Mouse (Mus musculus) ovary, postnatal 14 days (tissue): ENCODE data around the gene Cd68.
A peak's percentile ranks its signal among the peaks of the same experiment; 100 is the strongest.
"Not testable (repeated sequence)": the region's sequence is repeated elsewhere in the genome, so short reads cannot be mapped to it uniquely, and the experiment has no call there.

Experiments used
- DNase-seq: peaks from one replicate; pipeline ENCODE4 v3.0.0; 2022; ENCODE audit warnings: low spot score

Gene Cd68

DNA sequence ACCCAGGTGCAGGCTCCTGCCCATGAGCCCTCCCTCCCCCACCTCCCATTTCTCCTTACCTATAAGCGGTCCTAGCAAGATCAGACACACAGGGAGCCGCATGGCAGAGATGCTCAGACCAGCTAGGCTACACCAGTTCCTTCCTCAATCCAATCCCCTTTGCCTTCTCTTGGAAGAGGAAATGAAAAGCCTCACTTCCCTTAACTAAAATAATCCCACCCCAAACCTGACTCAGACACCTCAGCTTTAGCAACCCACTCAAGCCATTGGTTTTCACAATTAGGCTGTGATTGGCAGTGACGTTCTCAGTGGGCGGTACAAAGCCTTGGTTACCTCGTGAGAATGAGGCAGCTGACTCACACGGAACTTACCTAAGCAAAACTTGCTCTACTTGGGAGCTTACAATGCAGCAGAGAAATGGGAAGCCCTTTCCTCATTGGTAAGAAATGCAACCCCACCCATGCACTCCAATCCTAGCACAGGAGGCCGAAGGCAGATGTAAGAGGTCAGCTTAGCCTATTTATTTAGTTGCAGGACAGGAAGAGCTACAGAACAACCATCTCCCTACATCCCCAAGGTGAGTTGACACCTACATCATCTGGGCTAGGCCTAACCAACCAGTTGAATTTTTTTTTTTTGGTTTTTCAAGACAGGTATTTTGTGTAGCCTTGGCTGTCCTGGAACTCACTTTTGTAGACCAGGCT is at the start of gene Cd68:
Gene Cd68 (minus strand): TSS at position 193 of the 704 bp plus-strand sequence.
- DNase-seq, result no peak

DNA sequence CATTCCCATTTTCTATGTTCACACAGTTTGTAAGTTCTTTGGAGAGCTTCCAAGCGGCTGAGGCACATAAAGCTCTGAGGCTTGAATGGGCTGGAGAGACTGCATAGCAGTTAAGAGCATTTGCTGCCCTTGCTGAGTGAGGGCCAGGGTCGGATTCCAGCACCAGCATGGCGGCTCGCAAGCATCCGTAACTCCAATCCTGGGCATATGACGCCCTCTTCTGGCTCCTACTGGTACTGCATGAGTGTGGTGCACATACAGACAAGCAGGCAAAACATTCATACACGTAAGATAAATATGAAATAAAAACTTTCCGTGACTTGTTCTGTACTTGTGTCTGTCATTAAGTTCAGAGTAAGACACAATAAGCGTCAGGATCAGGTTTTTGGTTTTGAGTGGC is 49.5 kb upstream of the Cd68 start:
- no peak for DNase-seq

DNA sequence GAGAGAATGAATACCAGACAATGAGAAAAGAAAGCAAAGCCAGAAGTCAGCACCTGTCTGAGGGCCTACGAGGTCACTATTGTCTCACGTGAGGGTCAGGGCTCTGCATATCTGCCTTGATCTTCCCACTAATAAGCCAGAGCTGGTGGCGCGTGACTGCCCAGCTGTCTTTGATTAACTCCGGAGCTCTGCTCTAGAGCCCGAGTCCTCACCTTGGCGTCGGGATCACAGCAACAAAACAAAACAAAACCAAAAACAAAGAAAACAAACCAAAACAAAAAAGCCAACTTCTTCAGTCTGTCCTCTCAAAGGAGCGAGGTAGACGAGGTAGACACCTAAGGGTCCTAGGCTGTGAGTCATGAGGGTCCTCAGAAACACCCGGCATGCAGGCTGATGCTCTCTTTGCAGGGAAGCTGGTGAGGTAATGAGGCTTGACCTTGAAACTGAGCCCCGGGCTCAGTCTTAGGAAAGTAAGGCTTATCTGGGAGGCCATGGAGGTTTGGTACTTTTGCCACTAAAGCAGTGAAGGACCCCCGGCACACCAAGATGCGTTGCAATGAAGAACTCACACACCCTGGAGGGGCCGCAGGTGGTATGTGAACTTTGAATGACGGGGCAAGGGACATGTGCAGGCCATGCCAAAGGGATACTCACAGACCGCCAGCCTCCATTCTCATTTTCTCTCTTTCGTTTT is 48.8 kb upstream of the Cd68 start:
- DNase-seq, result no peak

DNA sequence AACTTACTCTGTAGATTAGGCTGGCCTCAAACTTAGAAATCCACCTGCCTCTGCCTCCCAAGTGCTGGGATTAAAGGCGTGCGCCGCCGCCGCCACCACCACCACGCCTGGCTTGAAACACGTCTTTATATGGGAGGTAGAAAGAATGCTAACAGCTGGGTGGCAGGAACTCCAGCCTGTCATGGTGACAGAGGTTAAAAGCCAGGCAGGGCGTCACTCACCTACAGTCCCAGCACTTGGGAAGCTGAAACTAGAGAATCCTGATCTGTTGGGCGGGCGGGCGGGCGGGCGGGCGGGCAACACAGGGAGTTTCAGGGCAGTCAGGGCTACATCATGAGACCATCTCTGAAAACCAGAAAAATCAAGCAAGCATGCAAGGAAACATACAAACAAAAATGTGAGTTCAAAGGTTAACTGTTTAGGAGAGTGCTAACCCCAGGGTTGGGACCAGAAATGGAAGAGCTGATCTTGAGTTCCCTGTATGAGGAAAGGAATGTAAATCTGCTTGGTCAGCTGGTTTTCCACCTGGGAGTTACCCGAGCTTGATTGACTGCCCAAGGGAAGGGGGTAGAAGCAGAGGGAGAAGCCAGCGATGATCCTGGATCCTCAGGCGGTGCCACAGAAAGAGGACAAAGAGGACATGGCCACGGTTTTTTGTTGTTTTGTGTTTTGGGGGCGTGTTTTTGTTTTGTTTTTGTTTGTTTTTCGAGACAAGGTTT is 47.2 kb upstream of the Cd68 start:
- DNase-seq, result no peak

DNA sequence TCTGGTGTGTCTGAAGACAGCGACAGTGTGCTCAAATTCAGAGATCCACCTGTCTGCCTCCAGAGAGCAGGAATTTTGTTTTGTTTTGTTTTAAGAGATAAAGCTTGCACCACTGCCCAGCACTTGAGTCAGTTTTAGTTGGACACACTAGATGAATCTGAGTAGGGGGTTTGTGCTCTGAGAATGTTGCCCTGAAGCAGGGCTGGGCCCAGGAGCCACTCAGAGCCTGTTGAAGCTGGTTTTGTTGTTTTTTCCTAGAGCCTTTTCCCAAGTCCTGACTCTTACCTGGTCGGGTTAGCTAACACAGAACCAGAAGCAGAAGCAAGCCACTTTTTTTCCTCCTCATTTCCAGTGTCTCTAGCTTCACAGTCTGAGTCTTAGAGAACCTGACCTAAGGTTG is 45.1 kb upstream of the Cd68 start:
- no peak for DNase-seq

DNA sequence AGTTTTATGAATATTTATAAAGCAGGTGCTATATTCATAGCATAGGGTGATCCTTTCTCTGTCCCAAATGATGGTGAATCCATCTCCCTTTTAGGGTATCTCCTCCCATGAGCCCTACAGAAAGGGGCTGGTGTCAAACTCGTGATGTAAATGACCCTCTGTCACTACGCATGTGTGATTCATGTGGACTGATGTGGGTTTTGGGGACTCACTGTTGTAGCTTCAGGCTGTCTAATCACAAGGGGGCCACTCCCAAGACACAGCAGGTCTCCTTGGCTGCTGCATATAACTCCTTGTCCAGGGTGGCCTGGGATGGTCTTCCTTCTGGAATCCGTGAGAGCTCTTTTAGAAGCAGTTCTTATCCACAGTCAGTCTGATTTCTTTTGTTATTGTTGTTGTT is 44.5 kb upstream of the Cd68 start:
- no peak for DNase-seq

DNA sequence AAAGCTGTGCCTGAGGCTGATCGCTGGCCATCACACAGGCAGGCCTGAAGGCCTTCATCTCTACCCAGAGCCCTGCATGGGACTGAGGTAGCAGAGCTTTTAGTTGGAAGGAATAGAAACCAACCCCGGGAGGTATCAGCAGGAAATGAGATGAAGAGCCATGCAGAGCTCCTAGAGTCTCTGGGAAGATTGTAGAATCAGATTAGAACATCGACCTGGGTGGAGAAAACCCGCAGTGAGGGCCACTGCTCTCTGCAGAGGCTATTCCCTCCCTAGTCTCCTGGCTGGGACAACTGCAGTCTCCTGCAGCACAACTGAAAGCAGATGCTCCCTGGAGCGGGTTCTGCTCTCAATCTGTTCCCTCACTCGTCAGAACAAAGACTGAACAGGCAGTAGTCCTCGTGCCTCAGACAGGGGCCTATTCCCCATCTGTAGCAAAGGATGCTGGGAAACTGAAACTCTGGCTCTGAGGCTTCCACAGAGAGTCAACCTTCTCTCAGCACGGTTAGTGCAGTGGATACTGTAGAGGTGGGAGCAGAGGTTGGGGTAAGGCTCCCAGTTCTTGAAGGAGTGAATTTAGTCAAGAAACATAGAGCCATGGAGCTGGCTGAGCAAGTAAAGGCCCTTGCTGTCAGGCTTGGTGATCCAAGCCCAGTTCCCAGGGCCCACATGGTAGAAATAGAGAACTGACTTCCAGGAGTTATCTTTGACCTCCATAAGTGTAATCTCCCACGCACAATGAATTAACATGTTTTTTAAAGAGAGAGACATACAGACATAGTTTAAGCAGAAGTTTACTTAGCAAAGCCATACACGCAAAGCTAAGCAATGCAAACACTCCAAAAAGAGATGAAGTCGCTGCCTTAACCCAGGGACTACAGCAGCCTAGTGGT is 43.8 kb upstream of the Cd68 start:
- DNase-seq, result no peak

DNA sequence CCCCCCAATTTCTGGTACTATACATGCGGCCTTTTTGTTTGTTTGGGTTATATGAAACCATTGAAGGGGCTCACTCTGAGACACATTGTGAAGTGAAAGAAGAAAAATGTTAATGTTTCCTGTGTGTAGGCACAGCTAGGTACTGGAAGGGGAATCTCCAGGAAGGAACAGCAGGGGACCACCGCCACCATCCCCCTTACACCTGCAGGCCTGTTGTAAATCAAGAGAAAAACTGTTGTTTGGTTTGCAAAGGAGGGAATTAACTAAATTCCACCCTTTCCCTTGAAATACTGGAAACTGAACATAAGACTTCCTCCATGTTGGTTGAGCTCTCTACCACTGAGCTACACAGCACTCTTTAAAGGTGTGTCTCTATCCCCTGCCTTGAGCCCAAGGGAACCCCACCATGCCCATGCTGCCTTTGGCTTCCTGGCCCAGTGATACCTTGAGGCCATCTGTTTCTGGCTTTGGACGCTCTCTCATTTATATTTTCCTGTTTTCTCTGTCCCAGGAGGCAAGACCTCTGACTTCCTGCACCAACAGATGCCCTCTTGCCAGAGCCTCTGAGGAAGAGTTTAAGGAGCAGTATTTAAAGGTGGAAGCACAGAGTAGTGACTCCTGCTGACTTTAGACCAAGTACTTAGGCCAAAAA is 42.8 kb upstream of the Cd68 start:
- DNase-seq, result no peak

DNA sequence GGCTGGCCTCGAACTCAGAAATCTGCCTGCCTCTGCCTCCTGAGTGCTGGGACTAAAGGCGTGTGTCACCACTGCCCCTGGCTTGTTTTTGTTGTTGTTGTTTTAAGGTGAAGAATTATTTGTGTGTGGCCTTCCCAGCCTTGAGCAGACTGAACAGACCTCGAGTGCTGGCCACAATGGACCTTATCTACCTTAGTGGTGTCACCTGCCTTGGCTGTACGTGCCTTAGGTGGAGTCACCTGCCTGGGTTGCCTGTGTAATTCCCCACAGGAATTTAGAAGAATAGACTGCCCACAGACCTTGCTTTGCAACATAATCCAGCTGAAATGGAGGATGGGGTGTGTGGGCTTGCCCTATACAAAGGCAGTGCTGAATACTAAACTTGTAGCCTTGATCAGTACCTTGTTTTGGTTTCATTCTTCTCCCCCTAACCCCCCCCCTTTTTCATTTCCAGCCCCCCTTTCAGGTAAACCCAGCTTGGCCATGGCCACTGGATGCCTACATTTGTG is 42.0 kb upstream of the Cd68 start:
- no peak for DNase-seq

DNA sequence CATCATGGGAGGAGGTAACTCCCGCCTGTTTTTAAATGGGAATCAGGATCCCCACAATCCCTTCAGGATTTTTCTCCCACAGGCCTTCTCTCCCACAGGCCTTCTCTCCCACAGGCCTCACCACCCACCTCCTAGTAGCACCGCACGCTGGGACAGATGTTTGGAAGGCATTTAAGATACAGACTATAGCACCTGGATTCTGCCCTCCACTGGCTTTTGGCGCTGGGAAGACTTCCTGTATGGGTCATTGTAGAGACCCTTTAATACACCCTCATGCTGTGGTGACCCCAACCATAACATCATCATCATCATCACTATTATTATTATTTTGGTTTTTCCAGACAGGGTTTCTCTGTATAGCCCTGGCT is 41.5 kb upstream of the Cd68 start:
- no peak for DNase-seq

DNA sequence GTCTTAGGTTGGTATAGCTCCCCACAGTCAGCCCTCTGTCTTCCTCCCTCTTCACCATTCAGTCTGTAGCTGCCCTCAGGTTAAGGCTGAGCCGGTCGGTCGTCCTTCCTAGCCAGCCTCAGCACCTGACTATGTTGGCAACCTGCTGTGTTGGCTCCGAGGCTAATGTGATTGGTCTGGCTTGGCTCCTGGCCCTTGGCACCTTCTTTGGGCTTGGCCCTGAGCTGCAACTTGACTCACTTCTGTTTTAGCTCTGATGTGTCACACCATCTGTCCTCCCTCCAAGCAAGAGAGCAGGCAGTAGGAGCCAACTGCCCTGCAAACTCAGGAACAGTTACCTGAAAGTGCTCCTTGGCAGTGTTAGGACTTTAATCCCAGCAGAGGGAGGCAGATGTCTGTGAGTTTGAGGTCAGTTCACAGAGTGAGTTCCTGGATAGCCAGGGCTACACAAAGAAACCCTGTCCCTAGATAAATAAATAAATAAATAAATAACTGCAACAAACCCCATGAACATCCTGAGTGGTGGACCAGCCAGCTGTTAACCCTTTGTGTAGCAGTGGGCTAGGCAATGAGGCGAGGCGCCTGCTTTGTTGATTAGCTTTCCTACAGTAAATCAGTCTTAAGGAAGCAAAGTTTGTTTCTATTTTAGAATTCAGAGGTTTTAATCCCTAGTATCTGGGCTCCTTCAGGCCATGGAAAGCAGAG is 41.0 kb upstream of the Cd68 start:
- DNase-seq, result peak; percentile 69

DNA sequence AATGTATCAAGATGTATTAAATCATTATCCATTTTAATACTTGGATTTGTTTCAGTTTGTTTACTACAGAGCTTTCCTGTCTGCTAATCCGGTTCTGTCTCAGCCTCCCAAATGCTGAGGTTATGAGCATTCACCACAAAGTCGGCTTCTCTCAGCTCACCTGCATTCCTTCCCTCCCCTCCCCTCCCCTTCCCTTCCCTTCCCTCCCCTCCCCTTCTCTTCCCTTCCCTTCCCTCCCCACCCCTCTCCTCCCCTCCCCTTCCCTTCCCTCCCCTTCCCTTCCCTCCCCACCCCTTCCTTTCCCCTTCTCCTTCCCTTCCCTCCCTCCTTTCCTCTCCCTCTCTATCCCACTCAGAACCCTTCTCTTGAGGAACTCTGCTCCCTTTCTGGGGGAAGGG is 38.7 kb upstream of the Cd68 start:
- no peak for DNase-seq

DNA sequence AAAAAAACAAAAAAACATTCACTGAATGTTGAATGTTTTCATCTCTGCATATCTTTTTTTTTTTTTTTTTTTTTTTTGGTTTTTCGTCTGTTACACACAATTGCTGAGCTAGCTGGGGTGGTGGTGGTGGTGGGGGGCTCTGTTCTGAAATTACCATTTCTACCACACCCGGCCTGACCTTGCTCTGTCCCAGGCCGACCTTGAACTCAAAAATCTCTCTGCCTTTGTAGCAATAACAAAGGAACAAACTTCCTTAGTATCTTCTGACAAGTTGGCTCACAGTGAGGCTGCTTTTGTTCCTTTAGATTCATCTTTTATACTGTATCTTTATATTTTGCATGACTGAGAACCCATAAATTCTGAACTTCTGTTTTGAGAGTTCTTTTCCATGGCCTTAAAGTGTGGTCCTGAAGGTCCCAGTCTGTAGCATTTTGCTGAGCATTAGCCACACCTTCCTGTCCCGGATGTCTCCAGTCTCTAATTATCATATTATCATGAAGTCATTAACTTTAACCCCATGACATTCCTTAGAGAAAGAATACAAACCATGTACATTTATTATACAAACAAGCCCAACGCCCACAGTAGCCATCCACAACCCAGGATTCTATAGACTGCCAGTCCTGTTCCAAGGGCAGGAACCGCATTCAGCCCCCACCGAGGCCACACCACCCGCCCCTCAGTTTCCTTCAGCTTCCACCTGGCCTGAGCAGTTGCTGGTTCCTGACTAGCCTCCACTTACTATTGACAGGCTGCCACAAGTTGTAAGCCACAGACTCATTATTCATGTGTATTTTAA is 38.1 kb upstream of the Cd68 start:
- DNase-seq, result no peak

DNA sequence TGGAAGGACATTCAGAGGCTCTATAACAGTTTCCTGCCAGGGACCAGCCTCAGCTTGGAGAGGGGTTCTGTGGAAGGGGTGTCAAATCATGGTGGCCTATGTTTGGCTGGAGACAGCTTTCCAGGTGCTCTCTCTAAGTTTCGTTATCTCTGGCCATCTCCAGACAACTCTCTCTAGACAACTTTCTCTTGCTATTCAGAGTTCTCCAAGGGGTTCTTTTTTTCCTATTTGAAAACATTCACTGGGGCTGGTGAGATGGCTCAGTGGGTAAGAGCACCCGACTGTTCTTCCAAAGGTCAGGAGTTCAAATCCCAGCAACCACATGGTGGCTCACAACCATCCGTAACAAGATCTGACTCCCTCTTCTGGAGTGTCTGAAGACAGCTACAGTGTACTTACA is 37.4 kb upstream of the Cd68 start:
- DNase-seq, result not testable (repeated sequence)

DNA sequence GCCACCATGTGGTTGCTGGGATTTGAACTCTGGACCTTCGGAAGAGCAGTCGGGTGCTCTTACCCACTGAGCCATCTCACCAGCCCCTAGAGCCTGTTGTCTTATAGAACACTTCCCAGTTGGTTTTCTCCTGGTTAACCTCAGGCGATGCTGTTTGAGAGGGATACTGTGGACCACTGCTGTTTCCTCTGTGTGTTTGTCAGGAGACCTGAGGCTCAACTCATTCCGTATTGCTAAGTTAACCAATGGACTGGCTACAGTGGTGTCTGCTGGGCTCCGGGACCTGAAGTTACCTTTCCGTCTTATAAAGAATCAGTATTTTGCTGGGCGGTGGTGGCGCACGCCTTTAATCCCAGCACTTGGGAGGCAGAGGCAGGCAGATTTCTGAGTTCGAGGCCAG is 36.9 kb upstream of the Cd68 start:
- DNase-seq, result not testable (repeated sequence)

DNA sequence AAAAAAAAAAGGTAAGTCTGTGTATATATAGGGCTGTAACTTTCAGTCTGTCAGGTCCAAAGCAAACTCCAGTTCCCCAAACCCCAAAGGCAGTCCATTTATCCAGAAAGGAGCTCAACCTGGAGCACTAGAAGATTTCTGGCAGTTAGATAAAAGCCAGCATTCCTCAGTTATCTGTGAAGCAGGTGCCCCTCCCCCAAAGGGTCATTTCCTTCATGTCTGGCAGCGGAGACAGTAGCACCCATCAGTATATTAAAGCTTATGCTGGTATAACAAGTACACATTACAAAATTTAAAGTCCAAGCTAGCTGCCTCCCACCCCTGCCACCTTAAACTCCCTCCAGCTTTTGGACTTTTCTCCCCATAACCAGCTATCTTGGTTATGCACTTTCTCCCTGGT is 33.6 kb upstream of the Cd68 start:
- DNase-seq, result no peak

DNA sequence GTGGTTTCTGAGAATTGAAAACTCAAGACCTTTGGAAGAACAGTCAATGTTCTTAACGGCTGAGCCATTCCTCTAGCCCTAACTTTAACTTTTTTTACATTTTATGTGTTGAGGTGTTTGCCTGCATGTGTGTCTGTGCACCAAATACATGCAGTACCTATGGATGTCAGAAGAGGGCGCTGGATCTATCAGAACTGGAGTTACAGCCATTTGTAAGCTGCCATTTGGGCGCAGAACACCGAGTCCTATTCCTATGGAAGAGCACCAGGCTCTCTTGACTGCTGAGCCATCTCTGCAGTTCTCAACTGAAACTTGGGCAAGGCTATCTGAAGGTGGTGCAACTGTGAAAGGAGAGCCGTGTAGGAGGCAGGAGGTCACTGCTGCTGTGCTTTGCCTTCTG is 32.6 kb upstream of the Cd68 start:
- DNase-seq, result no peak

DNA sequence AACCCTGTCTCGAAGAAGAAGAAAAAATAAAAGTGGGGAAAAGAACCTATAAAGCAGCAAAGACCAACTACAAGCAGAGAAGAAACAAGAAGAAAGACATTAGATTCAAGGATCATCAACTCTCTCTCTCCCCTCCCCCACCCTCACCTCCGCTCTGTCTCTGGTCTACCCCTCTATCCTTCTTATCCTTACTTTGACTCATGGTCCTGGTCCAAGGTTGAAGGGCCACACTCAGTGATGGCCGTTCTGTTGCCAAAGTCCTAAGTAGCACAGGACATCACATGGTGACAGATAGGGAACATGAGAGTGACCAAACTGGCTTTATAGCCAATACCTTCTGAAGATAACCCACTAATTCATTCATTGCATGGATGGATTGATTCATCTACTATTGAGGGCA is 31.4 kb upstream of the Cd68 start:
- no peak for DNase-seq

DNA sequence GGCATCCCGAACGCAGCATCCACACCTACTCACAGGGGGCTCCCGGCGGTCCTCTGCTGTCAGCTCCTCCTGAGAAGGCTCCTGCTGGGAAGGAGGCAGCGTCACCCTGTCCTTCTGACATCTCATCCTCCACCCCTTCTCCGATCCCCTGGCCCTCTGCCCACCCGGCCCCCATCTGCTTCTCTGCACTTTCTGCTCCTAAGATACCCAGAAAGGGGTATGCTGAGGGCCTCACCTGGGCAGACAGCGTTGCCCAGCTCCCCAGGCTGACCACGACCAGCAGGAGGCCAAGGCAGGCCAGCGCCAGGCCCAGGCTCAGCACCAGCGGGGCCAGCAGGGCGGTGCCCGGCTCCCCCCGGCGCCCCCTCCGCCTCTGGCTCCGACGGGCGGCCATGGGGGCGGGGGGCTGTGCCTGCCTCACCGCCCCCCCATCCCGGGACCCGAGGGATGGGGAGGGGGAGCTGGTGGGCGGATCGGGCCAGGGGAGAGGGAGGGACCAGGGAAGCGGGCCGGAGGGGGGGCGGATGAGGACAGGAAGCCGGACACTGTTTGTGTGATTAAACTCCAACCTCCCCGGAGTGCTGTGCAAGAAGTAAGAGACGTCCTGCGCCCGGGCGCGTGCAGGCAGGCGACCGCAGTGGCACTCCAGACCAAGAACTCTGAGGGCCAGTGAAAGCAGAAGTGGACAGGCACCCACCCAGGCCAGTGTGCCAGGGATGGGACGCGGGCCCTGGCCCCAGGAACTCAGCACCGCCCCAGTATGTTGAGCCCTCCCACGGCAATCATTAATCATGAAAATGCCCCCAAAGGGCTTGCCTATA is 29.6 kb upstream of the Cd68 start, which contains the start of the genes Tnfsf12 and Tnfsfm13:
Gene Tnfsf12 (minus strand): TSS at position 489 of the 821 bp plus-strand sequence.
Gene Tnfsfm13 (minus strand): TSS at position 738 of the 821 bp plus-strand sequence.
- peak; percentile 69 for DNase-seq
